Mouse (Mus musculus): ENCODE results near the gene Ccser2. TPM values are rescaled to one million over a fixed set of nuclear protein-coding genes. Genes with fewer than 3 reads are reported as not detected.
A peak's percentile ranks its signal among the peaks of the same experiment; 100 is the strongest.
"Not testable (repeated sequence)": the region's sequence is repeated elsewhere in the genome, so short reads cannot be mapped to it uniquely, and the experiment has no call there.

Ccser2 gene
- 36.7 and 37.6 TPM in 2 replicates for polyA plus RNA-seq (2016; fragmentation: Nextera tagmentation; extraction: Ambion mirVana)

DNA sequence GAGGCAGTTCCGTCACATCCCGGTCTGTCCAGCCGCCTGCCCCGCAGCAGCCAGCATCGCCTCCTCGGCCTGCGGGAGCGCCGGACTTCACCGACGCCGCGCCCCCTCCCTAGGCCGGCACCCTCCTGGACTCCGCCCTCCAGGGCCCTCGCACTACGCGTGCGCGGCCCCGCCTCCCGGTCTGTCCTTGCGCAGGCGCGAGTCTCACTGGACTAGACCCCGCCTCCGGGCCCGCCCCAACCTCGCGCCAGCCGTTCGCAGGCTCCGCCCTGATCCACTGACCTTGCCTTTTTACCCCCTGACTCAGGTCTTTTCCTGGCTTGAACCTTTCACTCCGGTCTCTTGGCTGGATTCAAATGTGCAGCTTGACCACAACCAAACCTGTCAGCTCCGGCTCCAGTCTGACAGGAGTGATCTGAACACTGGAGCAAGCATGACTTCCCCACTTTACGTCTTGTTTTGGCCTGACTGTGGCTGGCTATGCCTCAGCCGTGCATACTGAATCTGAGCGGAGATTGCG, at the start of gene Ccser2:
Gene Ccser2 (minus strand): TSS at position 150 of the 520 bp plus-strand sequence.
- H3K27ac ChIP-seq = peak within 1 kb of the TSS; percentile 83
- peak within 1 kb of the TSS; percentile 94 for H3K4me3 ChIP-seq (replicated peaks)
- peak within 1 kb of the TSS; percentile 93 for H3K9ac ChIP-seq
- no peaks in the 10 kb centered on the region for H3K36me3 ChIP-seq (replicated peaks)
- H3K9me3 ChIP-seq = no peaks in the 10 kb centered on the region
- peak; percentile 100 for ATAC-seq (ENCODE audit: low FRiP score)
- WGBS = 5% methylated on average over 28 of the region's 39 CpGs
- peaks cover 13% of the 10 kb centered on the region for H3K4me1 ChIP-seq
- H3K4me2 ChIP-seq = peak within 1 kb of the TSS; percentile 59
- no peaks in the 10 kb centered on the region for H3K27me3 ChIP-seq

GRCm38 (mm10) chr14:37015894-37016293, 47.3 kb upstream of the Ccser2 start:
- Histone ChIP-seq H3K4me1 (no peaks in the 10 kb centered on the region), H3K27me3 (no peaks in the 10 kb centered on the region), H3K4me3 (replicated peaks) (no peak overlapping the region), H3K4me2 (no peak overlapping the region), H3K9ac (no peak overlapping the region), H3K9me3 (no peaks in the 10 kb centered on the region), H3K27ac (no peak overlapping the region), H3K36me3 (replicated peaks) (no peaks in the 10 kb centered on the region)
- WGBS = 41% methylated on average over 5 of the region's 5 CpGs
- ATAC-seq (ENCODE audit: low FRiP score) = no peak

- Histone ChIP-seq H3K27me3 (no peaks in the 10 kb centered on the region), H3K4me2 (no peak overlapping the region), H3K27ac (no peak overlapping the region), H3K4me3 (replicated peaks) (no peak overlapping the region), H3K4me1 (no peaks in the 10 kb centered on the region), H3K9ac (no peak overlapping the region), H3K9me3 (no peaks in the 10 kb centered on the region), H3K36me3 (replicated peaks) (no peaks in the 10 kb centered on the region)
- no peak for ATAC-seq (ENCODE audit: low FRiP score)
- WGBS = 48% methylated on average over 3 of the region's 3 CpGs
These were observed 45.1 kb upstream of the Ccser2 start for GRCm38 (mm10) chr14:37013644-37014043.

DNA sequence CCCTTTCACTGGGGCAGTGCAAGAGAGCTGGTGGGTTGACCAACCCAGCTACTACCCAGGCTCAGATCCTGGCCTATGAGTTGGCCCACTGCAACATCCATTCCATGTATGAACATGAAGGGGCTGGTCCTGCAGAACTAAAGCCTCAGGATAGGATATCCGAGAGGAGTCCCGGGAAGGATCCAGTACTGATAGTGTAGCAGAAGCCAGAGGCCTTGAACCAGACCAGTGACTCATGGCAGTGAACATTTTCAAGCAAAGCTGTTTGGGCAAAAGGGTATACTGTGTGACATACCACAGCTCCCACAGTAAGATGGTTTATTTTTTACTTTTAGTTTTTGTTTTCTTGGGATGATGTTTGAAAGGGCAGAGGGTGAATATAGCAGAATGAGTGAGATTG, 41.1 kb upstream of the Ccser2 start:
- Histone ChIP-seq H3K36me3 (replicated peaks) (no peaks in the 10 kb centered on the region), H3K4me1 (peaks cover 7% of the 10 kb centered on the region; the same call in 1 of the 2 replicates), H3K4me3 (replicated peaks) (no peak overlapping the region), H3K27ac (no peak overlapping the region), H3K9me3 (no peaks in the 10 kb centered on the region), H3K4me2 (no peak overlapping the region), H3K9ac (no peak overlapping the region), H3K27me3 (no peaks in the 10 kb centered on the region)
- no peak for ATAC-seq (ENCODE audit: low FRiP score)
- WGBS = 91% methylated on average over 2 of the region's 2 CpGs

DNA sequence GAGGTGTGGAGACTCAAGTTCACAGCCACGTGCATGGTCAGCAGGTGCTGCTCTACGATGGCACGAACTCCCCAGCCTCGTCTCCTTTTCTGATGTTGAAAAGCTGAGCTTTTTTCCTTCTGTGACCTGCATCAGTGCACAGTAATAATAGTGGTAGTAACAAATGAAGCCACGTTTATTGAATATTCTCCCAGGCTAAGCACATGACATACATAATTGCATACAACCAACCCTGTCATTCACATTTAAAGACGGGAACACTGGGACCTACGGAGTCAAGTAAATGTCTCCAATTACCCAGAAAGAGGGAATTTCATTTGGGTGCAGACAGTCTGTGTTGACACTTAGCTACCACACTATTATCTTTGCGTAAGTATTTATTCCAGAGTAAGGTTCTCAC, 37.9 kb upstream of the Ccser2 start:
- H3K4me3 ChIP-seq (replicated peaks) = no peak overlapping the region
- no peak overlapping the region for H3K4me2 ChIP-seq
- H3K4me1 ChIP-seq = peaks cover 7% of the 10 kb centered on the region; the same call in 1 of the 2 replicates
- no peaks in the 10 kb centered on the region for H3K9me3 ChIP-seq
- no peaks in the 10 kb centered on the region for H3K27me3 ChIP-seq
- WGBS = 56% methylated on average over 8 of the region's 8 CpGs
- H3K36me3 ChIP-seq (replicated peaks) = no peaks in the 10 kb centered on the region
- no peak overlapping the region for H3K9ac ChIP-seq
- no peak overlapping the region for H3K27ac ChIP-seq
- 0 out of 2 replicates have a peak, but pooled peaks have one; percentile 44 for ATAC-seq (ENCODE audit: low FRiP score)

GRCm38 (mm10) chr14:37005865-37006264, 37.3 kb upstream of the Ccser2 start:
- no peak for ATAC-seq (ENCODE audit: low FRiP score)
- Histone ChIP-seq H3K4me3 (replicated peaks) (no peak overlapping the region), H3K4me2 (no peak overlapping the region), H3K4me1 (peaks cover 7% of the 10 kb centered on the region; the same call in 1 of the 2 replicates), H3K9ac (no peak overlapping the region), H3K9me3 (no peaks in the 10 kb centered on the region), H3K36me3 (replicated peaks) (no peaks in the 10 kb centered on the region), H3K27ac (0 out of 2 replicates have a peak overlapping the region, but pooled peaks have one; percentile 9), H3K27me3 (no peaks in the 10 kb centered on the region)
- 32% methylated on average over 3 of the region's 3 CpGs for WGBS

DNA sequence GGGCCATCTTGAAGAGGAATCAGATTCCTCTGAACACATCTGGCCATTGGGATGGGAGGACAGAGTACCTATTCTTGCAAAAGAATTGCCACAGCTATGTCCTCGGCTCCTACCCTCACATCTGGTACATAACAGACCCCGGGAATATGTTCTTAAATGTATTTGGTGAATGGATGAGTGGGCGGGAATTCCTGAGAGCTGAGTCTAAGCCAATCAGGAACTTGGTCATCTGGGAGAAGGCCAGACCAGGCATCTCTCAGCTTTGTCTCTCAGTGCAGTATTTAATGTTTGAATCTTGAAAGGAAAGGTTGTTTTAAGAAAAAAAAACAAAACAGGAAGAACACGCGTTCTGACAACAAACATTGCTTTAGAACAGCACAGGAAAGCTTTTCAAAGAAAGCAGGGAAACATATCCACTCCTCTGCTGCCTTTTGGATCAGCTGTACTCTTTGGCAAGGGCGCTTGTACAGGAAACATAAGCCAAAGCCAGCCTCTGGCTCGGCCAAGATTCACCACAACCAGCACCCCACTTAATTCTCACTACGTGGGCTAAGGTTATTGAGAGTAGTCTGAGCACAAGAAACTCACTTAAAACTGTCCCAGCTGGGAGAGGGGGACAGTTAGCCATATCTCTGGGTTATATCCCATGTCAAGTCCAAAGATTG, 35.0 kb upstream of the Ccser2 start:
- Histone ChIP-seq H3K4me3 (replicated peaks) (no peak overlapping the region), H3K9ac (no peak overlapping the region), H3K9me3 (no peaks in the 10 kb centered on the region), H3K4me1 (peaks cover 7% of the 10 kb centered on the region; the same call in 1 of the 2 replicates), H3K36me3 (replicated peaks) (no peaks in the 10 kb centered on the region), H3K27me3 (no peaks in the 10 kb centered on the region), H3K27ac (no peak overlapping the region), H3K4me2 (no peak overlapping the region)
- WGBS = 79% methylated on average over 8 of the region's 8 CpGs
- no peak for ATAC-seq (ENCODE audit: low FRiP score)

DNA sequence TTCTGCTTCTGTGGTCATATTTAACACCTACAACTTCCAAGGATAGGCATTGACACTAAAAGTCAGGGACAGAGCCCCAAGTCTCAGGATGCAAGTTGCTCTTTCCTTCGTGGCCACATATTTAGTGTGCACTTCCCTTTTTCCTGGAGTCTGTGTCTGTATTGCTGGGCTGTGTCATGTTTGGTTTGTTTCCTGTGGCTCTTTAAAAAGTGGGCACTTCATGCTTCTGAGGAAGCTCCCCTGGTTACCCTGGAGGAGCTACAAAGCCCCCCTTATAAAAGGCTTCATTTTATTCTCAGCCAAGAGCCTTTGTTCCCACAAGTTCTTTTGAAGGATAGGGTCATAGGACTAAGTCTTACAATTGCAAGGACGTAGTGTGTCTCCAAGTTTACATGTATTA, 34.3 kb upstream of the Ccser2 start:
- 53% methylated on average over 2 of the region's 2 CpGs for WGBS
- ATAC-seq (ENCODE audit: low FRiP score) = no peak

GRCm38 (mm10) chr14:37000780-37001179, 32.2 kb upstream of the Ccser2 start:
- H3K36me3 ChIP-seq (replicated peaks); H3K27ac ChIP-seq; H3K4me2 ChIP-seq; H3K4me3 ChIP-seq (replicated peaks); H3K9ac ChIP-seq; H3K27me3 ChIP-seq; H3K4me1 ChIP-seq; ATAC-seq (ENCODE audit: low FRiP score); H3K9me3 ChIP-seq: not testable (repeated sequence)
- 74% methylated on average over 6 of the region's 6 CpGs for WGBS

More for the DNA sequence above, 34.3 kb upstream of the Ccser2 start:
- no peak overlapping the region; the same call in 1 of the 2 replicates for H3K9ac ChIP-seq
- H3K36me3 ChIP-seq (replicated peaks) = no peaks in the 10 kb centered on the region
- H3K4me1 ChIP-seq = peaks cover 7% of the 10 kb centered on the region; the same call in 1 of the 2 replicates
- no peak overlapping the region for H3K4me2 ChIP-seq
- no peak overlapping the region for H3K4me3 ChIP-seq (replicated peaks)
- no peak overlapping the region for H3K27ac ChIP-seq
- no peaks in the 10 kb centered on the region for H3K27me3 ChIP-seq
- H3K9me3 ChIP-seq = no peaks in the 10 kb centered on the region

DNA sequence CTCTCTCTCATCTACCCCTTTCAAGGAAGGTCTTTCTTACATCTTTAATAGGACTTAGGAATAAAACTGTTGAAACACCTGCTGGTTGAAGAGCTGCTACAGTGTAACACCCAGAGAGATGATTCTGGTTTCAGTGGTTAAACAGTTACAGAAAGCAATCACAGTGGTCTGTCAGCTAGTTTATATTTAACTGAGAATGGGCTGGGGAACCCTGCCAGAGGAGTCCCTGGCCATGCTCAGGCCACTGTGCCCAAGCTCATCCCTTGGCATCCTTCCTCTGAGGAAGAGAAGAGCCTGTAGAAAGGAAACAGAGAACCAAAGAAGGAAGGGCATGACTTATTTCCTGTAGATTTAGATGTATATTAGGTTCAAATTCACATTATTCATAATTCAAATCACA, 21.2 kb upstream of the Ccser2 start:
- H3K27me3 ChIP-seq = no peaks in the 10 kb centered on the region
- ATAC-seq (ENCODE audit: low FRiP score) = no peak
- no peaks in the 10 kb centered on the region for H3K9me3 ChIP-seq
- no peaks in the 10 kb centered on the region for H3K36me3 ChIP-seq (replicated peaks)
- H3K27ac ChIP-seq = no peak overlapping the region
- H3K4me1 ChIP-seq = no peaks in the 10 kb centered on the region
- no peak overlapping the region for H3K9ac ChIP-seq
- no peak overlapping the region for H3K4me2 ChIP-seq
- H3K4me3 ChIP-seq (replicated peaks) = no peak overlapping the region

DNA sequence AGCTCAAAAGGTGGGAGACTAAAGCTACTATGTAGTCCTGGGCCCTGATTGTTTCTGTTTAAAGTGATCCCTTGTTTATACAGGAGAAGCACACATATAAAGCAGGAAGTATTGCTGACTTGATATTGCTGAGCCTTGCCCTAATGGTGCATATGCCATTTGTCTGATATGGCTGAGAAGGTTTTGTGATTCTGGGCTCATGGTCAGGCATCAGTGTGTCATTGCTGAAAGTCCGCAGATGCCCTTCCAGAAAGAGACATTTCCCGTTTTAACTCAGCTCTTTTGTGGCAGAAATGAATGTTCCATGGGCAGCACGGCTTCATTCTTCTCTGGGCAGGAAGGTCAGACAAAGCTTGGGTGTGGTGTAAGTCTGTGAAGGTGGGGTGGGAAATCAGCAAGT, 17.1 kb upstream of the Ccser2 start:
- Histone ChIP-seq H3K9me3 (no peaks in the 10 kb centered on the region), H3K27me3 (no peaks in the 10 kb centered on the region), H3K4me1 (no peaks in the 10 kb centered on the region), H3K4me3 (replicated peaks) (no peak overlapping the region), H3K4me2 (no peak overlapping the region), H3K36me3 (replicated peaks) (no peaks in the 10 kb centered on the region), H3K9ac (no peak overlapping the region), H3K27ac (no peak overlapping the region)
- no peak for ATAC-seq (ENCODE audit: low FRiP score)
- WGBS = 89% methylated on average over 3 of the region's 3 CpGs

DNA sequence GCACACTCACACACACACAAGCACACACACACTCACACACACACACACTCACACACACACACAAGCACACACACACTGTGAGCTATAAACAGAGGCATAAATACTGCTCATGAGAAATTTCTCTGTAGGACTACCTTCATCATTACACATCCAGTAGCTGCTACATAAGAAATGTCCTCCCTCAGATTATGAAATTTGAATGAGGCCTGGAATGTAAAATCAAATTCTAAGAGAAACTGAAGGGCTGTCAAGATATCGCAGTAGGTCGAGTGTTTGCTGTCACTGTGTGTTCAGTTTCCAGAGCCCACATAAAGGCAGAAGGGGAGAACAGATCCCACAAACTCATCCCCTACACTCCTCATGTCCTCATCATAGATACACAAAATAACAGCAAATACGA, 6.4 kb upstream of the Ccser2 start:
- no peaks in the 10 kb centered on the region for H3K4me1 ChIP-seq
- no peaks in the 10 kb centered on the region for H3K36me3 ChIP-seq (replicated peaks)
- no peak for ATAC-seq (ENCODE audit: low FRiP score)
- no peak overlapping the region for H3K4me3 ChIP-seq (replicated peaks)
- H3K9me3 ChIP-seq = no peaks in the 10 kb centered on the region
- no peak overlapping the region for H3K27ac ChIP-seq
- H3K9ac ChIP-seq = no peak overlapping the region
- 87% methylated on average over 3 of the region's 3 CpGs for WGBS
- H3K4me2 ChIP-seq = no peak overlapping the region
- H3K27me3 ChIP-seq = no peaks in the 10 kb centered on the region

DNA sequence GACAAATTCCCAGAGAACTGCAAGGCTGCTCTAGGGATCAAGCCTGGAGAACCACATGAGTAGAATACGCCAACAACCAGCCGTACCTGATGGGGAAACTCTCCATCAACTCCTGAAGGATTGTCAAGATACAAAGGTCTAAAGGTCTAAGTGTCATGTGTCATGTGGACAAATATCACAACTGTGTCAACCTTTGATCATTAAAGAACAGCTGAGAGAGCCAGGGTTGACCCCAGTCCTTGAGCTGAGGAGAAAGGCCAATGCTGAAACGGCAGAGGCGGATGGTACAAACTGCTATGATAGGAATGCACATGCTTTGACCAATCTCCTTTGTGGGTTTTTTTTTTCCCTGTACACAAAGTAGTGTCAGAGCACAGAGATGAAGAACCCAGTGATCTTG, 2.6 kb upstream of the Ccser2 start:
- Histone ChIP-seq H3K4me3 (replicated peaks) (no peak overlapping the region), H3K4me2 (no peak overlapping the region), H3K27ac (no peak overlapping the region), H3K9ac (no peak overlapping the region), H3K9me3 (no peaks in the 10 kb centered on the region), H3K36me3 (replicated peaks) (no peaks in the 10 kb centered on the region), H3K4me1 (peaks cover 11% of the 10 kb centered on the region), H3K27me3 (no peaks in the 10 kb centered on the region)
- no peak for ATAC-seq (ENCODE audit: low FRiP score)
- WGBS = 91% methylated on average over 4 of the region's 4 CpGs
